Mouse (Mus musculus): ENCODE measurements around the gene Gimap7.

Gimap7 gene

GRCm38 (mm10) chr6:48732864-48733304 is 14.5 kb downstream of the Gimap7 start:
- POLR2A ChIA-PET, result interaction anchor here in 1 of 4 experiments (1.3 kb wide), 1 partner anchor 8 kb away, joined by 4 read pairs; no protein-coding TSS in a partner anchor
- CTCF ChIA-PET, result interaction anchor here in 1 of 4 experiments (1.3 to 2.9 kb wide), 2 partner anchors 9 to 14 kb away, joined by 3 to 10 read pairs; partner anchors contain the start of gene Gimap5

GRCm38 (mm10) chr6:48733660-48734059 is 15.2 kb downstream of the Gimap7 start:
- ChIA-PET POLR2A (no interaction called here), CTCF (interaction anchor here in 3 of 4 experiments (0.9 to 2.9 kb wide), 3 partner anchors 13 to 81 kb away, joined by 3 to 10 read pairs (median 4); partner anchors contain the start of gene Gimap5 (in 1 of the 3))

GRCm38 (mm10) chr6:48737053-48737452 is 18.6 kb downstream of the Gimap7 start:
- ChIA-PET CTCF (interaction anchor here in 3 of 4 experiments (0.5 to 1.7 kb wide), 3 partner anchors 9 to 190 kb away, joined by 3 to 5 read pairs (median 3); partner anchors contain the start of genes Gimap3 (in 1 of the 3) and Gimap5 (in 1 of the 3)), POLR2A (no interaction called here)

- POLR2A ChIA-PET, result no interaction called here
- CTCF ChIA-PET, result interaction anchor here in 1 of 4 experiments (1.1 kb wide), 1 partner anchor 9 kb away, joined by 3 read pairs; the partner anchor contains the start of gene Gimap5
Measured at GRCm38 (mm10) chr6:48737688-48738087, 19.3 kb downstream of the Gimap7 start.

- ChIA-PET POLR2A (interaction anchor here in 1 of 4 experiments (0.6 kb wide), 1 partner anchor 121 kb away, joined by 3 read pairs; no protein-coding TSS in a partner anchor), CTCF (interaction anchor here in 1 of 4 experiments (0.6 kb wide), 2 partner anchors 117 to 184 kb away, joined by 5 to 15 read pairs; no protein-coding TSS in a partner anchor)
Measured at GRCm38 (mm10) chr6:48738961-48739779, 20.7 kb downstream of the Gimap7 start, which contains the start of gene Gimap1. Gene Gimap1 (plus strand): TSS chr6:48739054.

- CTCF ChIA-PET, result interaction anchor here in 1 of 4 experiments (0.6 kb wide), 1 partner anchor 117 kb away, joined by 5 read pairs; no protein-coding TSS in a partner anchor
- POLR2A ChIA-PET, result interaction anchor here in 1 of 4 experiments (0.6 kb wide), 1 partner anchor 121 kb away, joined by 3 read pairs; no protein-coding TSS in a partner anchor
Measured at GRCm38 (mm10) chr6:48739780-48740055, 21.3 kb downstream of the Gimap7 start.

GRCm38 (mm10) chr6:48740501-48741169 is 22.2 kb downstream of the Gimap7 start:
- ChIA-PET POLR2A (interaction anchor here in 3 of 4 experiments (0.6 to 1.4 kb wide), 6 partner anchors 8 to 627 kb away, joined by 3 to 4 read pairs (median 3); partner anchors contain the start of gene Fam221a (in 1 of the 3)), CTCF (interaction anchor here (0.5 to 1.7 kb wide), 5 partner anchors 74 to 301 kb away, joined by 3 to 8 read pairs (median 5); partner anchors contain the start of gene Gimap8 (in 1 of the 4))

GRCm38 (mm10) chr6:48741273-48741672 is 22.9 kb downstream of the Gimap7 start:
- ChIA-PET CTCF (interaction anchor here (0.5 to 1.7 kb wide), 7 partner anchors 9 to 300 kb away, joined by 3 to 6 read pairs (median 5); partner anchors contain the start of gene Gimap8 (in 1 of the 4)), POLR2A (interaction anchor here in 3 of 4 experiments (0.6 to 1.4 kb wide), 8 partner anchors 9 to 626 kb away, joined by 3 to 4 read pairs (median 3); partner anchors contain the start of genes Fam221a (in 1 of the 3) and Gimap3 (in 1 of the 3))

- POLR2A ChIA-PET, result interaction anchor here in 2 of 4 experiments (0.9 to 1.4 kb wide), 5 partner anchors 9 to 29 kb away, joined by 3 to 4 read pairs (median 3); partner anchors contain the start of gene Gimap3 (in 1 of the 2)
- CTCF ChIA-PET, result interaction anchor here (0.5 to 1.7 kb wide), 8 partner anchors 9 to 195 kb away, joined by 3 to 6 read pairs (median 4); partner anchors contain the start of genes Gimap3 (in 1 of the 4) and Gimap8 (in 1 of the 4)
Measured at GRCm38 (mm10) chr6:48741711-48742206, 23.3 kb downstream of the Gimap7 start.

GRCm38 (mm10) chr6:48742422-48743351 is 24.3 kb downstream of the Gimap7 start:
- ChIA-PET CTCF (interaction anchor here in 3 of 4 experiments (0.5 to 1.7 kb wide), 9 partner anchors 9 to 715 kb away, joined by 3 to 6 read pairs (median 4); partner anchors contain the start of genes Gimap3 (in 1 of the 3) and Gimap8 (in 1 of the 3)), POLR2A (interaction anchor here in 2 of 4 experiments (0.6 to 1.4 kb wide), 7 partner anchors 16 to 468 kb away, joined by 3 read pairs; partner anchors contain the start of gene Gimap3 (in 1 of the 2))

GRCm38 (mm10) chr6:48745490-48745889 is 27.1 kb downstream of the Gimap7 start:
- ChIA-PET POLR2A (interaction anchor here in 2 of 4 experiments (0.7 to 1.0 kb wide), 4 partner anchors 17 to 164 kb away, joined by 3 to 4 read pairs (median 4); no protein-coding TSS in a partner anchor), CTCF (interaction anchor here (0.6 to 2.3 kb wide), 6 partner anchors 15 to 1304 kb away, joined by 3 to 10 read pairs (median 4); no protein-coding TSS in a partner anchor)

- ChIA-PET CTCF (interaction anchor here (0.6 to 2.3 kb wide), 14 partner anchors 9 to 1304 kb away, joined by 3 to 10 read pairs (median 4); partner anchors contain the start of gene Gimap3 (in 1 of the 4)), POLR2A (interaction anchor here in 1 of 4 experiments (0.5 to 1.0 kb wide), 3 partner anchors 71 to 1424 kb away, joined by 4 to 6 read pairs (median 4); no protein-coding TSS in a partner anchor)
Measured at GRCm38 (mm10) chr6:48745959-48746889, 27.8 kb downstream of the Gimap7 start, which contains the start of gene Gimap5. Gene Gimap5 (plus strand): TSS chr6:48746197.

GRCm38 (mm10) chr6:48747091-48747966 is 28.9 kb downstream of the Gimap7 start:
- CTCF ChIA-PET, result interaction anchor here (0.6 to 2.3 kb wide), 11 partner anchors 10 to 645 kb away, joined by 3 to 10 read pairs (median 4); partner anchors contain the start of gene Gimap3 (in 1 of the 4)
- POLR2A ChIA-PET, result no interaction called here

GRCm38 (mm10) chr6:48763567-48764270 is 45.3 kb downstream of the Gimap7 start:
- POLR2A ChIA-PET, result interaction anchor here in 1 of 4 experiments (0.6 to 0.8 kb wide), 2 partner anchors 10 to 170 kb away, joined by 4 to 6 read pairs; partner anchors contain the start of genes Gm44965 and Repin1
- CTCF ChIA-PET, result interaction anchor here in 3 of 4 experiments (0.6 to 1.8 kb wide), 3 partner anchors 54 to 117 kb away, joined by 3 to 7 read pairs (median 7); partner anchors contain the start of gene Gimap8 (in 1 of the 3)

Data from embryonic stem cell, embryonic (primary cell).